Mouse (Mus musculus): ENCODE data around the gene Smarca5. TPM values are rescaled to one million over a fixed set of nuclear protein-coding genes. Genes with fewer than 3 reads are reported as not detected.
"Not testable (repeated sequence)": the region's sequence is repeated elsewhere in the genome, so short reads cannot be mapped to it uniquely, and the experiment has no call there.

Gene Smarca5
- polyA plus RNA-seq (2016; fragmentation: Nextera tagmentation; extraction: Ambion mirVana) = 82.3 and 113 TPM in 2 replicates

- not testable (repeated sequence) for H3K27me3 ChIP-seq (ENCODE audit: insufficient read depth, poor library complexity, severe bottlenecking); H3K9me3 ChIP-seq
- 1% methylated on average over 91 of the region's 91 CpGs for WGBS
- Histone ChIP-seq H3K36me3 (peaks cover 21% of the 10 kb centered on the region), H3K4me1 (replicated peaks) (peaks cover 12% of the 10 kb centered on the region), H3K27ac (peak within 1 kb of the TSS; percentile 98), H3K4me3 (peak within 1 kb of the TSS; percentile 91)
- DNase-seq (ENCODE audit: low spot score) = peak; percentile 90
These were observed at the start of gene Smarca5 for GRCm38 (mm10) chr8:80739155-80739924. TSS of gene Smarca5 (minus strand) at chr8:80739497.

GRCm38 (mm10) chr8:80784559-80784958 is 45.3 kb upstream of the Smarca5 start:
- Histone ChIP-seq H3K9me3 (no peaks in the 10 kb centered on the region), H3K27me3 (ENCODE audit: insufficient read depth, poor library complexity, severe bottlenecking) (no peaks in the 10 kb centered on the region), H3K36me3 (peaks cover 52% of the 10 kb centered on the region), H3K4me1 (replicated peaks) (no peaks in the 10 kb centered on the region), H3K4me3 (no peak overlapping the region), H3K27ac (no peak overlapping the region)
- 91% methylated on average over 9 of the region's 9 CpGs for WGBS
- DNase-seq (ENCODE audit: low spot score) = no peak

- WGBS = 90% methylated on average over 4 of the region's 4 CpGs
These were observed 44.0 kb upstream of the Smarca5 start for GRCm38 (mm10) chr8:80783271-80783670.

GRCm38 (mm10) chr8:80781338-80781737 is 42.0 kb upstream of the Smarca5 start:
- no peaks in the 10 kb centered on the region for H3K4me1 ChIP-seq (replicated peaks)
- no peaks in the 10 kb centered on the region for H3K9me3 ChIP-seq
- peaks cover 56% of the 10 kb centered on the region for H3K36me3 ChIP-seq
- H3K27ac ChIP-seq = no peak overlapping the region
- no peak overlapping the region for H3K4me3 ChIP-seq
- H3K27me3 ChIP-seq (ENCODE audit: insufficient read depth, poor library complexity, severe bottlenecking) = no peaks in the 10 kb centered on the region
- no peak for DNase-seq (ENCODE audit: low spot score)
- WGBS = 80% methylated on average over 10 of the region's 10 CpGs

More at GRCm38 (mm10) chr8:80783271-80783670, 44.0 kb upstream of the Smarca5 start:
- Histone ChIP-seq H3K4me3 (no peak overlapping the region), H3K4me1 (replicated peaks) (no peaks in the 10 kb centered on the region), H3K36me3 (peaks cover 46% of the 10 kb centered on the region), H3K27ac (no peak overlapping the region), H3K27me3 (ENCODE audit: insufficient read depth, poor library complexity, severe bottlenecking) (no peaks in the 10 kb centered on the region), H3K9me3 (no peaks in the 10 kb centered on the region)
- DNase-seq (ENCODE audit: low spot score) = no peak

- WGBS = 94% methylated on average over 4 of the region's 4 CpGs
- H3K4me3 ChIP-seq = no peak overlapping the region
- H3K27ac ChIP-seq = no peak overlapping the region
- no peaks in the 10 kb centered on the region for H3K4me1 ChIP-seq (replicated peaks)
- peaks cover 54% of the 10 kb centered on the region for H3K36me3 ChIP-seq
- no peaks in the 10 kb centered on the region for H3K27me3 ChIP-seq (ENCODE audit: insufficient read depth, poor library complexity, severe bottlenecking)
- no peaks in the 10 kb centered on the region for H3K9me3 ChIP-seq
- no peak for DNase-seq (ENCODE audit: low spot score)
These were observed 41.0 kb upstream of the Smarca5 start for GRCm38 (mm10) chr8:80780271-80780670.

GRCm38 (mm10) chr8:80776436-80776835 is 37.1 kb upstream of the Smarca5 start:
- no peak overlapping the region for H3K4me3 ChIP-seq
- H3K36me3 ChIP-seq = peaks cover 49% of the 10 kb centered on the region
- H3K27ac ChIP-seq = no peak overlapping the region
- no peaks in the 10 kb centered on the region for H3K4me1 ChIP-seq (replicated peaks)
- H3K27me3 ChIP-seq (ENCODE audit: insufficient read depth, poor library complexity, severe bottlenecking) = no peaks in the 10 kb centered on the region
- WGBS = 64% methylated on average over 8 of the region's 8 CpGs
- no peaks in the 10 kb centered on the region for H3K9me3 ChIP-seq
- no peak for DNase-seq (ENCODE audit: low spot score)

GRCm38 (mm10) chr8:80772732-80773460 is 33.6 kb upstream of the Smarca5 start:
- 93% methylated on average over 4 of the region's 4 CpGs for WGBS
- H3K9me3 ChIP-seq = no peaks in the 10 kb centered on the region
- H3K27me3 ChIP-seq (ENCODE audit: insufficient read depth, poor library complexity, severe bottlenecking) = no peaks in the 10 kb centered on the region
- no peaks in the 10 kb centered on the region for H3K4me1 ChIP-seq (replicated peaks)
- H3K27ac ChIP-seq = no peak overlapping the region
- H3K36me3 ChIP-seq = peaks cover 67% of the 10 kb centered on the region
- no peak overlapping the region for H3K4me3 ChIP-seq
- DNase-seq (ENCODE audit: low spot score) = no peak

GRCm38 (mm10) chr8:80768451-80768850 is 29.2 kb upstream of the Smarca5 start:
- no peak for DNase-seq (ENCODE audit: low spot score)
- 94% methylated on average over 6 of the region's 6 CpGs for WGBS

GRCm38 (mm10) chr8:80753017-80753715 is 13.9 kb upstream of the Smarca5 start:
- H3K4me3 ChIP-seq = no peak overlapping the region
- H3K36me3 ChIP-seq = no peaks in the 10 kb centered on the region
- 33% methylated on average over 9 of the region's 9 CpGs for WGBS
- no peaks in the 10 kb centered on the region for H3K4me1 ChIP-seq (replicated peaks)
- H3K27me3 ChIP-seq (ENCODE audit: insufficient read depth, poor library complexity, severe bottlenecking) = no peaks in the 10 kb centered on the region
- DNase-seq (ENCODE audit: low spot score) = peak; percentile 83
- no peaks in the 10 kb centered on the region for H3K9me3 ChIP-seq
- H3K27ac ChIP-seq = no peak overlapping the region

More at GRCm38 (mm10) chr8:80768451-80768850, 29.2 kb upstream of the Smarca5 start:
- Histone ChIP-seq H3K27me3 (ENCODE audit: insufficient read depth, poor library complexity, severe bottlenecking) (no peaks in the 10 kb centered on the region), H3K27ac (no peak overlapping the region), H3K4me3 (no peak overlapping the region), H3K4me1 (replicated peaks) (no peaks in the 10 kb centered on the region), H3K9me3 (no peaks in the 10 kb centered on the region), H3K36me3 (peaks cover 71% of the 10 kb centered on the region)

GRCm38 (mm10) chr8:80752429-80752828 is 13.1 kb upstream of the Smarca5 start:
- Histone ChIP-seq H3K27me3 (ENCODE audit: insufficient read depth, poor library complexity, severe bottlenecking) (no peaks in the 10 kb centered on the region), H3K4me1 (replicated peaks) (no peaks in the 10 kb centered on the region), H3K9me3 (no peaks in the 10 kb centered on the region), H3K36me3 (no peaks in the 10 kb centered on the region), H3K27ac (no peak overlapping the region), H3K4me3 (no peak overlapping the region)
- DNase-seq (ENCODE audit: low spot score) = no peak
- WGBS = 65% methylated on average over 7 of the region's 7 CpGs

GRCm38 (mm10) chr8:80749091-80749490 is 9.8 kb upstream of the Smarca5 start:
- Histone ChIP-seq H3K27me3 (ENCODE audit: insufficient read depth, poor library complexity, severe bottlenecking) (no peaks in the 10 kb centered on the region), H3K27ac (no peak overlapping the region), H3K36me3 (no peaks in the 10 kb centered on the region), H3K4me1 (replicated peaks) (no peaks in the 10 kb centered on the region), H3K4me3 (no peak overlapping the region), H3K9me3 (no peaks in the 10 kb centered on the region)
- 86% methylated on average over 4 of the region's 4 CpGs for WGBS
- DNase-seq (ENCODE audit: low spot score) = no peak

GRCm38 (mm10) chr8:80739932-80740331 is 635 bp upstream of the Smarca5 start:
- Histone ChIP-seq H3K27ac (peak overlapping the region; percentile 86), H3K27me3 (ENCODE audit: insufficient read depth, poor library complexity, severe bottlenecking) (no peaks in the 10 kb centered on the region), H3K4me1 (replicated peaks) (peaks cover 12% of the 10 kb centered on the region), H3K9me3 (no peaks in the 10 kb centered on the region), H3K36me3 (peaks cover 15% of the 10 kb centered on the region), H3K4me3 (peak overlapping the region; percentile 91)
- DNase-seq (ENCODE audit: low spot score) = no peak
- 17% methylated on average over 14 of the region's 14 CpGs for WGBS

Data from hindbrain, embryonic 10.5 days (tissue).